Mouse (Mus musculus): ENCODE data around the gene Gatad2a.

- no peak for TF ChIP-seq POLR2A (IDR thresholded peaks at IDR 0.05; ENCODE audit: extremely low read depth, insufficient read depth, low read length)
- no peak for TF ChIP-seq CTCF (IDR thresholded peaks at IDR 0.05; ENCODE audit: extremely low read depth, insufficient read depth, low read length)
These were observed 126.0 kb downstream of the Gatad2a start for GRCm38 (mm10) chr8:69870003-69870765.

Data from cortical plate, adult 2 months (tissue).